Mouse (Mus musculus) CH12.LX (cell line): ENCODE measurements around the gene Bri3.

ENCODE experiments used
- CTCF ChIP-seq, 2 experiments: IDR thresholded peaks in 1 of 2; conservative IDR thresholded peaks in 1 of 2; 2 replicates each; pipeline ENCODE4 v1.5.1; 2011 to 2012; ENCODE audit warnings: low read depth in 2 of 2, low read length in 2 of 2, improper control_type of control experiment in 1 of 2, inconsistent platforms in 1 of 2, mild to moderate bottlenecking in 1 of 2, moderate library complexity in 1 of 2
- EP300 ChIP-seq: IDR thresholded peaks from 2 replicates; pipeline ENCODE4 v1.6.1; 2011; ENCODE audit warnings: low read length, improper control_type of control experiment
- ETS1 ChIP-seq: conservative IDR thresholded peaks from 2 replicates; pipeline ENCODE4 v1.6.1; 2012; ENCODE audit warnings: low read depth, mild to moderate bottlenecking, inconsistent platforms, low read length, improper control_type of control experiment, moderate library complexity
- GABPA ChIP-seq: IDR thresholded peaks from 2 replicates; pipeline ENCODE4 v1.6.1; 2012; ENCODE audit warnings: low read depth, low read length, improper control_type of control experiment, inconsistent platforms; ENCODE audit not compliant: insufficient replicate concordance
- JUND ChIP-seq: conservative IDR thresholded peaks from 2 replicates; pipeline ENCODE4 v1.6.1; 2011; ENCODE audit warnings: low read depth, low read length, improper control_type of control experiment
- MEF2A ChIP-seq: IDR thresholded peaks from 2 replicates; pipeline ENCODE4 v1.6.1; 2014; ENCODE audit warnings: low read depth, mild to moderate bottlenecking, inconsistent platforms, low read length, improper control_type of control experiment, borderline replicate concordance
- POLR2A ChIP-seq: IDR thresholded peaks from 2 replicates; pipeline ENCODE4 v1.6.1; 2011; ENCODE audit warnings: low read depth, mild to moderate bottlenecking, improper control_type of control experiment, low read length
- POLR2AphosphoS2 ChIP-seq: IDR thresholded peaks from 2 replicates; pipeline ENCODE4 v1.6.1; 2011; ENCODE audit warnings: low read depth, low read length, improper control_type of control experiment
- RAD21 ChIP-seq: IDR thresholded peaks from 2 replicates; pipeline ENCODE4 v1.6.1; 2011; ENCODE audit warnings: low read depth, mild to moderate bottlenecking, low read length, improper control_type of control experiment, moderate library complexity
- SMC3 ChIP-seq: IDR thresholded peaks from 2 replicates; pipeline ENCODE4 v1.6.1; 2011; ENCODE audit warnings: low read depth, low read length, improper control_type of control experiment
- USF1 ChIP-seq: IDR thresholded peaks from 2 replicates; pipeline ENCODE4 v1.6.1; 2014; ENCODE audit warnings: low read depth, mild to moderate bottlenecking, inconsistent platforms, low read length, improper control_type of control experiment
- USF2 ChIP-seq: conservative IDR thresholded peaks from 2 replicates; pipeline ENCODE4 v1.6.1; 2011; ENCODE audit warnings: low read depth, low read length, improper control_type of control experiment

DNA sequence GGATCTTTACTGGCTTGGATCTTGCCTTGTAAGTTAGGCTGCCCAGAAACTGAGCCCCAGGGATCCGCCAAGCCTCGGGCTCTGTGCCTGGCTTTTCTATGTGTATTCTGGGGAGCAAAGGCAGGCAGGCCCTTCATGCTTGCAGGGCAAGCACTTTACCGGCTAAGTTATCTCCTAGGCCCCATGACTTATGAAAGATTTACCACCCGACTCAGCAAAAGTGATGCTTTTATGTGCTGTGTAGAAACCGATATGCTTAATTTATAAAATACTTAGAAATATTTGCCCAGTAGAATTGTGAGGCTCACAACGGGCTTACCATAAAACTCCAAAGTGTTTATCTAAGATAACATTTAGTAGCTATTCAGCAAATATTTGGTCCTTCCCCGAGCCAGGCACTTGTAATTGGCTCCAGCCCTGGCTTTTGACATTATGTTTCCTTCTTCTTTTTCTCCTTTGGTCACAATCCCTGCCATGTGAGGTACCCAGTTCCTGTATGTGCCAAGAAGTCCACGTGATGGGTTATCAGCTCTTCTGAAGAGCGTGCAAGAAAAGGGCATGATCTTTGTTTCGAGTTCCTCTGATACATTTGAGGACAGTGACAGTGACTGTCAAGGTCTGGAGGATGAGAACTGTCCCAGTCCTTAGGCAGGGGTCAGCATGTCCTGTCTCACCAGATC, 3.8 kb downstream of the Bri3 start:
- TF ChIP-seq CTCF (conservative IDR thresholded peaks at IDR 0.05 in 1 of 2, IDR thresholded peaks at IDR 0.05 in 1 of 2; ENCODE audit: low read depth in 2 of 2, low read length in 2 of 2) (no peak), MEF2A (no peak), POLR2A (no peak), RAD21 (no peak), EP300 (no peak), POLR2AphosphoS2 (no peak), ETS1 (no peak), SMC3 (no peak), USF1 (no peak), USF2 (no peak), GABPA (no peak), JUND (no peak)
